Mouse (Mus musculus) stomach, embryonic 16.5 days (tissue): ENCODE results near the gene Kbtbd12. TPM values are rescaled to one million over a fixed set of nuclear protein-coding genes. Genes with fewer than 3 reads are reported as not detected.

ENCODE experiments used
- ATAC-seq: fragments of 200-750 bp; cut with Nextera tagmentation; 2 replicates; pipeline ENCODE4 v1.8.0; 2017; ENCODE audit warnings: moderate number of reproducible peaks, moderate TSS enrichment; ENCODE audit not compliant: insufficient read depth, low FRiP score
- H3K27ac ChIP-seq: fragments of 300-500 bp; sonication (generic); 2 replicates; pipeline ENCODE4 v1.5.1; 2014; ENCODE audit warnings: low read length
- H3K27me3 ChIP-seq: fragments of 300-500 bp; sonication (generic); 2 replicates; pipeline ENCODE4 v1.6.1; 2014; ENCODE audit warnings: low read length, control low read depth, mixed read lengths; ENCODE audit not compliant: control insufficient read depth, insufficient read depth
- H3K36me3 ChIP-seq: fragments of 300-500 bp; sonication (generic); 2 replicates; pipeline ENCODE4 v1.6.1; 2014; ENCODE audit warnings: low read length; ENCODE audit not compliant: control insufficient read depth, insufficient read depth
- H3K4me1 ChIP-seq: fragments of 300-500 bp; sonication (generic); 2 replicates; pipeline ENCODE4 v1.6.1; 2014; ENCODE audit warnings: low read length, control low read depth, mixed read lengths; ENCODE audit not compliant: control insufficient read depth, insufficient read depth
- H3K4me2 ChIP-seq: fragments of 300-500 bp; sonication (generic); 2 replicates; pipeline ENCODE4 v1.6.1; 2014; ENCODE audit warnings: low read depth, low read length, mixed read lengths
- H3K4me3 ChIP-seq: fragments of 300-500 bp; sonication (generic); replicated peaks from 2 replicates; pipeline ENCODE4 v1.5.1; 2014; ENCODE audit warnings: mild to moderate bottlenecking, low read length
- H3K9ac ChIP-seq: fragments of 300-500 bp; sonication (generic); 2 replicates; pipeline ENCODE4 v1.6.1; 2014; ENCODE audit warnings: low read length
- H3K9me3 ChIP-seq: fragments of 300-500 bp; sonication (generic); replicated peaks from 2 replicates; pipeline ENCODE4 v1.6.1; 2016; ENCODE audit warnings: low read length, control low read depth; ENCODE audit not compliant: control insufficient read depth
- WGBS: fragments of 180-500 bp; shearing (Covaris S2); extraction: QIAGEN DNeasy Blood & Tissue Kit; methylation state at CpG from one replicate; pipeline ENCODE4 v1.1.7; 2014; 5-methylcytosine and 5-hydroxymethylcytosine counted together
- polyA plus RNA-seq: library from polyadenylated mRNA; unstranded; fragments of >200 nt; fragmentation: Nextera tagmentation; extraction: Ambion mirVana; gene quantifications from 2 replicates; pipeline ENCODE4 v1.2.1, GENCODE M21; 2015

Kbtbd12 gene
- polyA plus RNA-seq, 1 experiment from 2014 or later, result 1.7 TPM

- 47% methylated on average over 2 of the region's 2 CpGs for whole genome bisulfite sequencing
- H3K4me2 ChIP-seq, result no peak overlapping the region
- no peak for ATAC-seq
- H3K9me3 ChIP-seq, result no peaks in the 10 kb centered on the region
- no peak overlapping the region for H3K27ac ChIP-seq
- H3K9ac ChIP-seq, result no peak overlapping the region
- no peaks in the 10 kb centered on the region for H3K4me1 ChIP-seq
- no peak overlapping the region for H3K4me3 ChIP-seq
- H3K27me3 ChIP-seq, result no peaks in the 10 kb centered on the region; the same call in 1 of the 2 replicates
- H3K36me3 ChIP-seq, result no peaks in the 10 kb centered on the region
Observed at GRCm38 (mm10) chr6:88606417-88606816, 31.3 kb downstream of the Kbtbd12 start.

- no peak for ATAC-seq
- Histone ChIP-seq H3K36me3 (no peaks in the 10 kb centered on the region), H3K4me2 (no peak overlapping the region), H3K27ac (no peak overlapping the region), H3K9ac (no peak overlapping the region), H3K27me3 (no peaks in the 10 kb centered on the region; the same call in 1 of the 2 replicates), H3K9me3 (no peaks in the 10 kb centered on the region), H3K4me3 (no peak overlapping the region), H3K4me1 (no peaks in the 10 kb centered on the region)
- WGBS, result 77% methylated on average over 2 of the region's 2 CpGs
Observed at GRCm38 (mm10) chr6:88605715-88606114, 32.0 kb downstream of the Kbtbd12 start.

- no peak for ATAC-seq
- no peaks in the 10 kb centered on the region for H3K36me3 ChIP-seq
- no peak overlapping the region for H3K27ac ChIP-seq
- H3K27me3 ChIP-seq, result no peaks in the 10 kb centered on the region; the same call in 1 of the 2 replicates
- no peak overlapping the region for H3K9ac ChIP-seq
- no peak overlapping the region for H3K4me3 ChIP-seq
- no peaks in the 10 kb centered on the region for H3K9me3 ChIP-seq
- WGBS, result 67% methylated on average over 2 of the region's 2 CpGs
- no peaks in the 10 kb centered on the region for H3K4me1 ChIP-seq
- no peak overlapping the region for H3K4me2 ChIP-seq
Observed at GRCm38 (mm10) chr6:88605235-88605634, 32.5 kb downstream of the Kbtbd12 start.

- Histone ChIP-seq H3K27me3 (no peaks in the 10 kb centered on the region), H3K27ac (no peak overlapping the region), H3K9me3 (0 out of 2 replicates have a peak, but pooled peaks cover 3% of the 10 kb centered on the region), H3K4me1 (no peaks in the 10 kb centered on the region), H3K4me2 (no peak overlapping the region), H3K9ac (no peak overlapping the region), H3K4me3 (no peak overlapping the region), H3K36me3 (no peaks in the 10 kb centered on the region)
- WGBS, result 85% methylated on average over 2 of the region's 2 CpGs
- ATAC-seq, result no peak
Observed at GRCm38 (mm10) chr6:88596108-88596507, 41.6 kb downstream of the Kbtbd12 start.

GRCm38 (mm10) chr6:88592367-88592766 lies 45.4 kb downstream of the Kbtbd12 start:
- Histone ChIP-seq H3K27ac (no peak overlapping the region), H3K4me2 (no peak overlapping the region), H3K36me3 (no peaks in the 10 kb centered on the region), H3K4me3 (no peak overlapping the region), H3K9me3 (no peaks in the 10 kb centered on the region), H3K27me3 (no peaks in the 10 kb centered on the region), H3K4me1 (peaks cover 7% of the 10 kb centered on the region; the same call in 1 of the 2 replicates), H3K9ac (no peak overlapping the region)
- ATAC-seq, result no peak
- 85% methylated on average over 6 of the region's 6 CpGs for WGBS

GRCm38 (mm10) chr6:88590231-88590630 lies 47.5 kb downstream of the Kbtbd12 start:
- Histone ChIP-seq H3K9ac (no peak overlapping the region), H3K36me3 (no peaks in the 10 kb centered on the region), H3K4me2 (no peak overlapping the region), H3K4me3 (no peak overlapping the region), H3K27ac (no peak overlapping the region), H3K27me3 (no peaks in the 10 kb centered on the region), H3K9me3 (no peaks in the 10 kb centered on the region), H3K4me1 (peaks cover 7% of the 10 kb centered on the region; the same call in 1 of the 2 replicates)
- WGBS, result 70% methylated on average over 4 of the region's 4 CpGs
- ATAC-seq, result no peak

GRCm38 (mm10) chr6:88589517-88589916 lies 48.2 kb downstream of the Kbtbd12 start:
- Histone ChIP-seq H3K27ac (no peak overlapping the region), H3K4me2 (no peak overlapping the region), H3K4me3 (no peak overlapping the region), H3K9ac (no peak overlapping the region), H3K27me3 (no peaks in the 10 kb centered on the region), H3K36me3 (no peaks in the 10 kb centered on the region), H3K4me1 (peaks cover 7% of the 10 kb centered on the region; the same call in 1 of the 2 replicates), H3K9me3 (no peaks in the 10 kb centered on the region)
- 6% methylated on average over 5 of the region's 5 CpGs for WGBS
- peak; percentile 68; the same call in 1 of the 2 replicates for ATAC-seq

- no peak overlapping the region for H3K4me3 ChIP-seq
- WGBS, result 82% methylated on average over 7 of the region's 7 CpGs
- H3K36me3 ChIP-seq, result no peaks in the 10 kb centered on the region
- H3K4me1 ChIP-seq, result peaks cover 7% of the 10 kb centered on the region; the same call in 1 of the 2 replicates
- no peaks in the 10 kb centered on the region for H3K9me3 ChIP-seq
- H3K27me3 ChIP-seq, result no peaks in the 10 kb centered on the region
- no peak for ATAC-seq
- no peak overlapping the region for H3K4me2 ChIP-seq
- H3K9ac ChIP-seq, result no peak overlapping the region
- H3K27ac ChIP-seq, result no peak overlapping the region
Observed at GRCm38 (mm10) chr6:88588581-88589256, 49.0 kb downstream of the Kbtbd12 start.

- H3K4me2 ChIP-seq, result no peak overlapping the region
- H3K36me3 ChIP-seq, result no peaks in the 10 kb centered on the region
- H3K27me3 ChIP-seq, result no peaks in the 10 kb centered on the region
- H3K4me3 ChIP-seq, result no peak overlapping the region
- peaks cover 7% of the 10 kb centered on the region; the same call in 1 of the 2 replicates for H3K4me1 ChIP-seq
- ATAC-seq, result no peak
- H3K9ac ChIP-seq, result no peak overlapping the region
- 69% methylated on average over 3 of the region's 3 CpGs for WGBS
- no peak overlapping the region for H3K27ac ChIP-seq
- H3K9me3 ChIP-seq, result no peaks in the 10 kb centered on the region
Observed at GRCm38 (mm10) chr6:88587091-88587490, 50.7 kb downstream of the Kbtbd12 start.
